Mouse (Mus musculus): ENCODE measurements around the gene Hist1h4f. TPM values are rescaled to one million over a fixed set of nuclear protein-coding genes. Genes with fewer than 3 reads are reported as not detected.
"Not testable (repeated sequence)": the region's sequence is repeated elsewhere in the genome, so short reads cannot be mapped to it uniquely, and the experiment has no call there.

Gene Hist1h4f
- polyA plus RNA-seq, 1 experiment from 2014 or later, result 2.0 TPM

GRCm38 (mm10) chr13:23561883-23562659, 10.6 kb upstream of the Hist1h4f start, which contains the start of gene Hist1h3e:
Hist1h3e (minus strand) TSS chr13:23562369.
- peak within 1 kb of the TSS; percentile 70 for H3K4me2 ChIP-seq
- not testable (repeated sequence) for H3K36me3 ChIP-seq; H3K4me1 ChIP-seq; H3K9me3 ChIP-seq; H3K27me3 ChIP-seq (replicated peaks)
- H3K9ac ChIP-seq, result 0 out of 2 replicates have a peak within 1 kb of the TSS, but pooled peaks have one; percentile 5
- H3K4me3 ChIP-seq (replicated peaks), result peak within 1 kb of the TSS; percentile 45
- ATAC-seq (ENCODE audit: insufficient read depth, low FRiP score, low read depth), result peak; percentile 92
- under 1% methylated on average over 62 of the region's 67 CpGs for WGBS
- peak within 1 kb of the TSS; percentile 98 for H3K27ac ChIP-seq

- ATAC-seq (ENCODE audit: insufficient read depth, low FRiP score, low read depth); H3K36me3 ChIP-seq; H3K9me3 ChIP-seq; H3K9ac ChIP-seq; H3K27me3 ChIP-seq (replicated peaks); H3K4me1 ChIP-seq: not testable (repeated sequence)
- peak overlapping the region; percentile 70 for H3K4me2 ChIP-seq
- H3K4me3 ChIP-seq (replicated peaks), result peak overlapping the region; percentile 45
- H3K27ac ChIP-seq, result peak overlapping the region; percentile 98
- WGBS, result 0% methylated on average over 2 of the region's 5 CpGs
These were observed 10.1 kb upstream of the Hist1h4f start for GRCm38 (mm10) chr13:23561531-23561882.

GRCm38 (mm10) chr13:23560699-23561098, 9.3 kb upstream of the Hist1h4f start:
- 15% methylated on average over 2 of the region's 2 CpGs for WGBS
- not testable (repeated sequence) for H3K27me3 ChIP-seq (replicated peaks); ATAC-seq (ENCODE audit: insufficient read depth, low FRiP score, low read depth); H3K9me3 ChIP-seq; H3K4me1 ChIP-seq; H3K4me2 ChIP-seq; H3K4me3 ChIP-seq (replicated peaks); H3K9ac ChIP-seq; H3K36me3 ChIP-seq
- H3K27ac ChIP-seq, result peak overlapping the region; percentile 61; the same call in 1 of the 2 replicates

- H3K4me1 ChIP-seq, result peaks cover 7% of the 10 kb centered on the region; the same call in 1 of the 2 replicates
- H3K36me3 ChIP-seq, result no peaks in the 10 kb centered on the region
- 60% methylated on average over 3 of the region's 3 CpGs for WGBS
- peak overlapping the region; percentile 63; the same call in 1 of the 2 replicates for H3K27ac ChIP-seq
- 0 out of 2 replicates have a peak overlapping the region, but pooled peaks have one; percentile 4 for H3K4me3 ChIP-seq (replicated peaks)
- no peaks in the 10 kb centered on the region for H3K9me3 ChIP-seq
- peak overlapping the region; percentile 27 for H3K4me2 ChIP-seq
- H3K9ac ChIP-seq, result no peak overlapping the region
- H3K27me3 ChIP-seq (replicated peaks), result no peaks in the 10 kb centered on the region
- no peak for ATAC-seq (ENCODE audit: insufficient read depth, low FRiP score, low read depth)
These were observed 5.5 kb upstream of the Hist1h4f start for GRCm38 (mm10) chr13:23556906-23557305.

- H3K27ac ChIP-seq, result peak overlapping the region; percentile 98
- no peaks in the 10 kb centered on the region for H3K27me3 ChIP-seq (replicated peaks)
- H3K4me1 ChIP-seq, result peaks cover 7% of the 10 kb centered on the region
- peak; percentile 76 for ATAC-seq (ENCODE audit: insufficient read depth, low FRiP score, low read depth)
- WGBS, result under 1% methylated on average over 18 of the region's 18 CpGs
- H3K9ac ChIP-seq, result peak overlapping the region; percentile 76; the same call in 1 of the 2 replicates
- peak overlapping the region; percentile 89 for H3K4me2 ChIP-seq
- peak overlapping the region; percentile 56 for H3K4me3 ChIP-seq (replicated peaks)
- H3K9me3 ChIP-seq, result no peaks in the 10 kb centered on the region
- no peaks in the 10 kb centered on the region for H3K36me3 ChIP-seq
These were observed 4.5 kb upstream of the Hist1h4f start for GRCm38 (mm10) chr13:23555839-23556416.

GRCm38 (mm10) chr13:23554925-23555838, 3.7 kb upstream of the Hist1h4f start:
- Histone ChIP-seq H3K9ac (peak overlapping the region; percentile 76), H3K27me3 (replicated peaks) (no peaks in the 10 kb centered on the region), H3K36me3 (no peaks in the 10 kb centered on the region), H3K4me2 (peak overlapping the region; percentile 89), H3K27ac (peak overlapping the region; percentile 98), H3K4me3 (replicated peaks) (peak overlapping the region; percentile 56), H3K9me3 (no peaks in the 10 kb centered on the region), H3K4me1 (peaks cover 12% of the 10 kb centered on the region)
- ATAC-seq (ENCODE audit: insufficient read depth, low FRiP score, low read depth), result peak; percentile 84
- under 1% methylated on average over 54 of the region's 54 CpGs for WGBS

- peaks cover 12% of the 10 kb centered on the region for H3K4me1 ChIP-seq
- H3K4me3 ChIP-seq (replicated peaks), result peak overlapping the region; percentile 56
- no peaks in the 10 kb centered on the region for H3K36me3 ChIP-seq
- H3K27ac ChIP-seq, result peak overlapping the region; percentile 98
- H3K4me2 ChIP-seq, result peak overlapping the region; percentile 89
- WGBS, result 15% methylated on average over 9 of the region's 9 CpGs
- H3K9ac ChIP-seq, result no peak overlapping the region
- no peaks in the 10 kb centered on the region for H3K27me3 ChIP-seq (replicated peaks)
- no peak for ATAC-seq (ENCODE audit: insufficient read depth, low FRiP score, low read depth)
- no peaks in the 10 kb centered on the region for H3K9me3 ChIP-seq
These were observed 2.9 kb upstream of the Hist1h4f start for GRCm38 (mm10) chr13:23554393-23554792.

- no peaks in the 10 kb centered on the region for H3K9me3 ChIP-seq
- H3K27ac ChIP-seq, result peak within 1 kb of the TSS; percentile 98
- ATAC-seq (ENCODE audit: insufficient read depth, low FRiP score, low read depth), result no peak
- no peaks in the 10 kb centered on the region for H3K27me3 ChIP-seq (replicated peaks)
- no peak within 1 kb of the TSS for H3K4me3 ChIP-seq (replicated peaks)
- H3K4me1 ChIP-seq, result peaks cover 12% of the 10 kb centered on the region
- no peaks in the 10 kb centered on the region for H3K36me3 ChIP-seq
- peak within 1 kb of the TSS; percentile 42 for H3K4me2 ChIP-seq
- no peak within 1 kb of the TSS for H3K9ac ChIP-seq
These were observed 1.5 kb upstream of the Hist1h4f start, which contains the start of gene Hist1h1d for GRCm38 (mm10) chr13:23552962-23553361. Hist1h1d (plus strand) TSS chr13:23553262.

GRCm38 (mm10) chr13:23551931-23552914, 775 bp upstream of the Hist1h4f start:
- 44% methylated on average over 8 of the region's 8 CpGs for WGBS
- peak overlapping the region; percentile 48 for H3K4me3 ChIP-seq (replicated peaks)
- no peak overlapping the region for H3K9ac ChIP-seq
- no peaks in the 10 kb centered on the region for H3K9me3 ChIP-seq
- H3K27ac ChIP-seq, result peak overlapping the region; percentile 93
- no peaks in the 10 kb centered on the region for H3K27me3 ChIP-seq (replicated peaks)
- H3K4me2 ChIP-seq, result peak overlapping the region; percentile 42
- peaks cover 12% of the 10 kb centered on the region for H3K4me1 ChIP-seq
- no peak for ATAC-seq (ENCODE audit: insufficient read depth, low FRiP score, low read depth)
- no peaks in the 10 kb centered on the region for H3K36me3 ChIP-seq

GRCm38 (mm10) chr13:23550761-23551145, 695 bp downstream of the Hist1h4f start:
- Histone ChIP-seq H3K36me3 (no peaks in the 10 kb centered on the region), H3K4me2 (peak overlapping the region; percentile 42), H3K4me1 (peaks cover 12% of the 10 kb centered on the region), H3K4me3 (replicated peaks) (peak overlapping the region; percentile 48), H3K9me3 (no peaks in the 10 kb centered on the region), H3K27ac (peak overlapping the region; percentile 93), H3K9ac (peak overlapping the region; percentile 10; the same call in 1 of the 2 replicates), H3K27me3 (replicated peaks) (no peaks in the 10 kb centered on the region)
- no peak for ATAC-seq (ENCODE audit: insufficient read depth, low FRiP score, low read depth)
- 5% methylated on average over 3 of the region's 3 CpGs for WGBS

GRCm38 (mm10) chr13:23546694-23547093, 4.8 kb downstream of the Hist1h4f start:
- Histone ChIP-seq H3K4me2 (no peak overlapping the region), H3K36me3 (no peaks in the 10 kb centered on the region), H3K9me3 (no peaks in the 10 kb centered on the region), H3K27ac (no peak overlapping the region), H3K9ac (no peak overlapping the region), H3K4me3 (replicated peaks) (no peak overlapping the region), H3K4me1 (peaks cover 5% of the 10 kb centered on the region), H3K27me3 (replicated peaks) (no peaks in the 10 kb centered on the region)
- WGBS, result 63% methylated on average over 5 of the region's 5 CpGs
- ATAC-seq (ENCODE audit: insufficient read depth, low FRiP score, low read depth), result no peak

All from stomach, embryonic 15.5 days (tissue).